Mouse (Mus musculus): ENCODE data around the gene Xpo6. TPM values are rescaled to one million over a fixed set of nuclear protein-coding genes. Genes with fewer than 3 reads are reported as not detected.

Gene Xpo6
- polyA plus RNA-seq, 1 experiment from 2014 or later: 51.2 TPM

GRCm38 (mm10) chr7:126088155-126088554, 112.1 kb downstream of the Xpo6 start:
- Histone ChIP-seq H3K9ac (replicated peaks) (no peak overlapping the region), H3K4me1 (peaks cover 24% of the 10 kb centered on the region), H3K9me3 (replicated peaks) (no peaks in the 10 kb centered on the region), H3K4me2 (no peak overlapping the region), H3K36me3 (no peaks in the 10 kb centered on the region), H3K27ac (replicated peaks) (no peak overlapping the region), H3K27me3 (replicated peaks) (peaks cover 18% of the 10 kb centered on the region), H3K4me3 (replicated peaks) (no peak overlapping the region)
- 41% methylated on average over 3 of the region's 6 CpGs for WGBS
- no peak for ATAC-seq (ENCODE audit: low FRiP score)

DNA sequence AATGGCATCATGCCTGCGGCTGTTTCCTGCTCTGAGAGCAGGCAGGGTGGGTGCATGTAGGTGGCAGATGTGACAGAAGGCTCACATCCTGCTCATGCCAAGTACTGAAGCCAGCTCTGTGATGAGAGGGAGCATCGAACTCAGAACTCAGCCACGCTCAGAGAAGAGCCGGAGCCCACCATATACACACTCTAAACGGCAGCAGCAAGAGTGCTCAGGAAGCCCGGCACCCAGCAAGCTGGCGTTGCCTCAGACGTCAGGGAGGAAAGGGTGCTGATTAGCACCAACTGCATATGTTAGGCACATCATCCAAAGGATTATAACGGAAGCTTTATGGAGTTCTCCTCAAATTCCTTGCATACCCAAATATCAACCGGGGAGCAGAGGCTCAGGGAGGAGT, 112.7 kb downstream of the Xpo6 start:
- no peak overlapping the region for H3K9ac ChIP-seq (replicated peaks)
- H3K4me1 ChIP-seq: peaks cover 29% of the 10 kb centered on the region
- H3K36me3 ChIP-seq: no peaks in the 10 kb centered on the region
- H3K4me2 ChIP-seq: no peak overlapping the region
- H3K27me3 ChIP-seq (replicated peaks): peaks cover 18% of the 10 kb centered on the region
- no peak overlapping the region for H3K4me3 ChIP-seq (replicated peaks)
- WGBS: 73% methylated on average over 10 of the region's 10 CpGs
- no peaks in the 10 kb centered on the region for H3K9me3 ChIP-seq (replicated peaks)
- no peak for ATAC-seq (ENCODE audit: low FRiP score)
- no peak overlapping the region for H3K27ac ChIP-seq (replicated peaks)

DNA sequence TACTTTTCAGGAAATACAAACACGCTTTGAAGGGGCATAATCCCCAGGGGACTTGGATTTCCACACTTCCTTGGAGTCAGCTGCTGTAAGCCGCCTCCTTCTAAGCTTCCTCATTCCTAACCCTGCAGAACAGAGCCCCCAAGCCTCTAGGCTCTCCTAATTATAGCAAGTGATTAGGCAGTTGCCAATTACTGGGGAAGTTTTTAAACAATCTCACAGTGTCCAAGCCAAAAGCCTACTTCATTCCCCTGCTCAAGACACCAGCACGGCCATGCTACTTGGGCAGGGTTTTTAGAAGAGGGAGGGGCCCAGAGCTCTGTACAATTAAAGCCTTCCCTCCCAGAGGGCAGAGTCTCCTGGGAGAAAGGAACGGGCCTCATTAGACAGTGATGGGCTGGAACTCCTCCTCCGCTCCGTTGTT, 114.0 kb downstream of the Xpo6 start:
- no peaks in the 10 kb centered on the region for H3K9me3 ChIP-seq (replicated peaks)
- no peak overlapping the region for H3K27ac ChIP-seq (replicated peaks)
- H3K4me1 ChIP-seq: peaks cover 39% of the 10 kb centered on the region
- no peaks in the 10 kb centered on the region for H3K36me3 ChIP-seq
- WGBS: 13% methylated on average over 6 of the region's 6 CpGs
- peaks cover 18% of the 10 kb centered on the region for H3K27me3 ChIP-seq (replicated peaks)
- no peak overlapping the region for H3K4me2 ChIP-seq
- no peak overlapping the region for H3K9ac ChIP-seq (replicated peaks)
- no peak overlapping the region for H3K4me3 ChIP-seq (replicated peaks)
- no peak for ATAC-seq (ENCODE audit: low FRiP score)

- Histone ChIP-seq H3K36me3 (no peaks in the 10 kb centered on the region), H3K9me3 (replicated peaks) (no peaks in the 10 kb centered on the region), H3K4me1 (peaks cover 47% of the 10 kb centered on the region), H3K9ac (replicated peaks) (no peak overlapping the region), H3K4me3 (replicated peaks) (no peak overlapping the region), H3K4me2 (no peak overlapping the region), H3K27ac (replicated peaks) (no peak overlapping the region), H3K27me3 (replicated peaks) (peaks cover 24% of the 10 kb centered on the region)
- ATAC-seq (ENCODE audit: low FRiP score): no peak
- 93% methylated on average over 9 of the region's 9 CpGs for WGBS
Observed at GRCm38 (mm10) chr7:126085154-126085553, 115.1 kb downstream of the Xpo6 start.

- Histone ChIP-seq H3K4me1 (peaks cover 55% of the 10 kb centered on the region), H3K27me3 (replicated peaks) (peaks cover 28% of the 10 kb centered on the region), H3K4me2 (no peak overlapping the region), H3K36me3 (no peaks in the 10 kb centered on the region), H3K9me3 (replicated peaks) (no peaks in the 10 kb centered on the region), H3K9ac (replicated peaks) (no peak overlapping the region), H3K4me3 (replicated peaks) (no peak overlapping the region), H3K27ac (replicated peaks) (no peak overlapping the region)
- no peak for ATAC-seq (ENCODE audit: low FRiP score)
- WGBS: 29% methylated on average over 4 of the region's 4 CpGs
Observed at GRCm38 (mm10) chr7:126083980-126084348, 116.3 kb downstream of the Xpo6 start.

DNA sequence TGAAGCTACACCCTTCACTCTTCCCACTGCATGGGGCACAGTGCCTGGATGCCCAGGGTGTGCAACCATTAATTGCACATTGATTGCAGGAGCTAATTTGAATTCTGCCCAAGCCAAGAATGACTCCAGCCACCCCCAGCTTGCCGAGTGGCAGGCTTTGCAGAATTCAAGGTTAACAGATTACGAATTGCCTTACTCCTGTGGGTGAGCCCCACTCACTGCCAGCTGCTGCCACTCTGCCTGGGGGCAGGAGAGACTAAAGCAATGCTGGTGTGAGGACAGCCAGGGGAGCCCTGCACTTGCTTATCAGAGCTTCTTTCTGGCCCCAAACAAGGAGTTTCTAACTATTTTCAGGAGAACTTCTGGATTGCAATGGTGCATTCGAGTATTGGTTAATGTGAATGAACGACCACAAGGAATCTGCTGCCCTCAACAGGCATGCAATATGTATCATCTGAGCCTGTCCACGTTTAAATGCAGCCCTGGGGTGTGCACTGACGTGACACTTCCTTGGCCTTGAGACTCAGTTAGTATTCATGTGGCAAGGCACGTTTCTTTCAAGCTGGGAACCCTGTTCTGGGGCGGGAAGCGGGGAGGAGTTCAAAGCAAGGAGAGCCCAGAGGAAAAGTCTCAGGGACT, 116.8 kb downstream of the Xpo6 start:
- H3K36me3 ChIP-seq: no peaks in the 10 kb centered on the region
- ATAC-seq (ENCODE audit: low FRiP score): no peak
- no peak overlapping the region for H3K9ac ChIP-seq (replicated peaks)
- peaks cover 28% of the 10 kb centered on the region for H3K27me3 ChIP-seq (replicated peaks)
- no peak overlapping the region for H3K4me3 ChIP-seq (replicated peaks)
- H3K27ac ChIP-seq (replicated peaks): no peak overlapping the region
- H3K9me3 ChIP-seq (replicated peaks): no peaks in the 10 kb centered on the region
- WGBS: 16% methylated on average over 9 of the region's 9 CpGs
- H3K4me1 ChIP-seq: peaks cover 58% of the 10 kb centered on the region
- no peak overlapping the region for H3K4me2 ChIP-seq

DNA sequence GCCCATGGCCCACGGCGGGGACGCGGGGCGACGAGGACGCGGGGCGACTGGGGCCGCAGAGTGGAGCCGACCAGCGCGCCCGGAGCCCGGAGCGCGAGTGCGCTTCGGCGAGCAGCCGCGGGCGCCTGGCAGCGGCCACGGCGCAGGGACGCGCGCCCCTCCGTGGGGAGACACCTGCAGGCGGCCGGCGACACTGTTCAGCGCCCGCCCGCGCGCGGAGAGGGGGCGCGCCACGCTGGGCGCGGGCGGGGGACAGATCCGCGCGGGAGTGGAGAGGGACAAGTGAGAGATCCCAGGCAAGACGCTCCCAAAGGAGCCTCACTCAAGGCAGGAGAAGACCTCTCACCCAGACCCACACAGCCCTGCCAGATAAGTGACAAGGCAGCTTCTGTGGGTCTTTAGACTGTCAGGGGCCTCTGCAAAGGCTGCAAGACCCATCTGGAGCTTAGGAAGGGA, 118.0 kb downstream of the Xpo6 start, which contains the start of gene Gsg1l:
Gsg1l (minus strand) TSS at position 126 of the 456 bp plus-strand sequence.
- Histone ChIP-seq H3K27me3 (replicated peaks) (peaks cover 28% of the 10 kb centered on the region), H3K4me2 (peak within 1 kb of the TSS; percentile 96)
- WGBS: under 1% methylated on average over 49 of the region's 49 CpGs

GRCm38 (mm10) chr7:126081727-126082285, 118.5 kb downstream of the Xpo6 start:
- H3K27ac ChIP-seq (replicated peaks): peak overlapping the region; percentile 56
- H3K9ac ChIP-seq (replicated peaks): peak overlapping the region; percentile 68
- under 1% methylated on average over 80 of the region's 80 CpGs for whole genome bisulfite sequencing
- no peaks in the 10 kb centered on the region for H3K36me3 ChIP-seq
- peaks cover 28% of the 10 kb centered on the region for H3K27me3 ChIP-seq (replicated peaks)
- H3K4me3 ChIP-seq (replicated peaks): peak overlapping the region; percentile 71
- H3K4me2 ChIP-seq: peak overlapping the region; percentile 96
- H3K4me1 ChIP-seq: peaks cover 57% of the 10 kb centered on the region
- peak; percentile 33 for ATAC-seq (ENCODE audit: low FRiP score)
- no peaks in the 10 kb centered on the region for H3K9me3 ChIP-seq (replicated peaks)

More for the DNA sequence above, 118.0 kb downstream of the Xpo6 start, which contains the start of gene Gsg1l:
- H3K9ac ChIP-seq (replicated peaks): peak within 1 kb of the TSS; percentile 68
- no peaks in the 10 kb centered on the region for H3K36me3 ChIP-seq
- peak within 1 kb of the TSS; percentile 56 for H3K27ac ChIP-seq (replicated peaks)
- no peaks in the 10 kb centered on the region for H3K9me3 ChIP-seq (replicated peaks)
- ATAC-seq (ENCODE audit: low FRiP score): peak; percentile 72; the same call in 1 of the 2 replicates
- H3K4me3 ChIP-seq (replicated peaks): peak within 1 kb of the TSS; percentile 71
- peaks cover 58% of the 10 kb centered on the region for H3K4me1 ChIP-seq

DNA sequence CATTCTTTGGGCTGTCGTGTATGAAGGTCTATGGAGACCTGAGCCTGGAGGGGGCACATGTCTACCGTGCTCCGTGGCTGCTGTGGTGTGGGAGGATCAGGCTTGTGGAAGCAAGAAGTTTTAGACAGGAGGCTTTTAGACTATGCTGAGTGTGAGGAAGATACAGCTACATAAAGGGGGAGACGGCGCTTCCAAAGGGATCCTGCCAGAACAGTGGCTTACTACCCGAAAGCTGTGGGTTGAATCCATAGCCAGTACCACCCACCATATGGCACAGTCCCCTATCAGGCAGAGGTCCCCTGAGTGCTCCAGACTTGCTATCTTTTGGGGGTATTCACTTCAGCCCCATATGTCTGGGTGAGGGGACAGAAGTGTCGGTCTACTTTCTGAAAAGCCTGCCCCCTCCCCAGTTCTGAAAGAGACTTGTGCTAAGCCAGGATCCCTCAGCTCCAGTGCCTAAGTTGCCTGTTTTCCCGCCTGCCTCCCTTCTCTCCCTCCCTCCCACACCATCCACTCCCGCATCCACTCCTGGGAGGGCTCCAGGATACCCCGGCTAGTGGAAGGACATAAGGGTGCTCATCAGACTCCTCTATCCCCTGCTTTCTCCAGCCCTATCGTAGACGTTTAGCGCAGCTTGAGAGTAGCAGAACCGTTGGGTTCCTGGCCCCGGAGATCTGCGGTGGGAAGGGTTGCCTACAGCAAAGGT, 119.2 kb downstream of the Xpo6 start:
- peak overlapping the region; percentile 71 for H3K4me3 ChIP-seq (replicated peaks)
- peak overlapping the region; percentile 68 for H3K9ac ChIP-seq (replicated peaks)
- WGBS: 13% methylated on average over 16 of the region's 16 CpGs
- peaks cover 28% of the 10 kb centered on the region for H3K27me3 ChIP-seq (replicated peaks)
- no peak; the same call in 1 of the 2 replicates for ATAC-seq (ENCODE audit: low FRiP score)
- peak overlapping the region; percentile 56; the same call in 1 of the 2 replicates for H3K27ac ChIP-seq (replicated peaks)
- no peaks in the 10 kb centered on the region for H3K36me3 ChIP-seq
- peak overlapping the region; percentile 96 for H3K4me2 ChIP-seq
- peaks cover 50% of the 10 kb centered on the region for H3K4me1 ChIP-seq
- no peaks in the 10 kb centered on the region for H3K9me3 ChIP-seq (replicated peaks)

DNA sequence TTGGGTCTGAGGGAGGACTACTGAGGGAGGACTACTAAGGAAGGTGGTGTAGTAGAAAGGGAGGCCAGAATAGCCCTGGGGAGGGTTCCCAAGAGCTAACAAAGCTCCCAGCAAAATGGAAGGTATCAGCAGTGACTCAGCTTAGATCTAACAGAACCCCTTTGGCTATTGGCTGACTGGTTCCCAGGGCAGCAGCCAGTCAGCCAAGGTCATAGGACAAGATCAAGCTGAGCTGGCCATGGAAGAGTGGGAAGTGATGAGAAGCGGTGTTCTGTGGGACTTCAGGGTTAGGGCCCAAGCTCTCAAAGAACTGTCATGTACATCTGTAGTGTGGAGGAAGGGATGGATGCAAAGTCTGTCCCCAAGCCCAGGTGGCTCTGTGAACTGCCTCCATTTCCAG, 123.4 kb downstream of the Xpo6 start:
- ATAC-seq (ENCODE audit: low FRiP score): no peak
- Histone ChIP-seq H3K4me1 (peaks cover 25% of the 10 kb centered on the region), H3K4me2 (no peak overlapping the region), H3K9me3 (replicated peaks) (no peaks in the 10 kb centered on the region), H3K9ac (replicated peaks) (no peak overlapping the region), H3K4me3 (replicated peaks) (no peak overlapping the region), H3K27me3 (replicated peaks) (peaks cover 10% of the 10 kb centered on the region; the same call in 1 of the 2 replicates), H3K36me3 (no peaks in the 10 kb centered on the region), H3K27ac (replicated peaks) (no peak overlapping the region)
- 87% methylated on average over 1 of the region's 1 CpGs for WGBS

GRCm38 (mm10) chr7:126075058-126075457, 125.2 kb downstream of the Xpo6 start:
- Histone ChIP-seq H3K9me3 (replicated peaks) (no peaks in the 10 kb centered on the region), H3K27me3 (replicated peaks) (peaks cover 4% of the 10 kb centered on the region; the same call in 1 of the 2 replicates), H3K4me1 (peaks cover 10% of the 10 kb centered on the region; the same call in 1 of the 2 replicates), H3K9ac (replicated peaks) (no peak overlapping the region), H3K4me3 (replicated peaks) (no peak overlapping the region), H3K4me2 (no peak overlapping the region), H3K36me3 (no peaks in the 10 kb centered on the region), H3K27ac (replicated peaks) (no peak overlapping the region)
- 73% methylated on average over 9 of the region's 9 CpGs for WGBS
- ATAC-seq (ENCODE audit: low FRiP score): no peak

Measured in neural tube, embryonic 15.5 days (tissue).